Mouse (Mus musculus): ENCODE measurements at regions not wholly inside any gene's neighbourhood (a gene's known extent, or its start where the extent isn't known, plus 50 kb on each side); places are given as distances from the start of the nearest gene placed in this dataset.
A peak's percentile ranks its signal among the peaks of the same experiment; 100 is the strongest.
"Not testable (repeated sequence)": the region's sequence is repeated elsewhere in the genome, so short reads cannot be mapped to it uniquely, and the experiment has no call there.

- ATAC-seq (ENCODE audit: insufficient number of reproducible peaks, low FRiP score, low TSS enrichment): peak; percentile 36; the same call in 1 of the 2 replicates
Measured at GRCm38 (mm10) chrX:64940677-64941446, 106.6 kb upstream of the Ctag2 start.

GRCm38 (mm10) chrX:64978916-64979315 is 68.5 kb upstream of the Ctag2 start:
- not testable (repeated sequence) for ATAC-seq (ENCODE audit: insufficient number of reproducible peaks, low FRiP score, low TSS enrichment)

Measured in cerebellum, adult (tissue).